Comparison of ENCODE assay signal across 9 mouse cellular contexts in the genomic region with DNA sequence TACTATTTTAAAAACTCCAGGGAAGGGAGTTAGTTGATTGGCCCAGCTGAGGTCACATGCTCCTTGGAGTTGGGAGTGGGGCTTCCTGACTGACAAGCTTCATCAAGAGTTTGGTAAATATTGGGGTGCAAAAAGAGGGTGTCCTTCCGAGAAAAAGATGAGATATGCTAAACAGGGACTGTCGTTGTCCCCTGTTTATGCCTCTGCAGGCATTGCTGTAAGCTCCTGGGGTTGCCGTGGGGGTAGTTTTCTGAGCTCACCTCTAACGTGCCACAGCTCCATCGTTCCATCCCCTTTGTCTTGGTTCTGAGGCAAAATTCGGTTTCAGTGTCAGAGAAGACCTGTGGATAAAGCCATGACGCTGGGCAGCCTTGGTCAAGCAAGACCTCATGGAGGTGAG. TPM values are rescaled to one million over a fixed set of nuclear protein-coding genes. Genes with fewer than 3 reads are reported as not detected.
DNase-seq lines count a peak whose midpoint lies in the region; ATAC-seq and TF ChIP-seq lines count a peak whose summit lies in the region.
"Had no signal": no experiment of that assay in that cellular context is flagged by ENCODE, and none has a peak within 500 bp of the region (broad histone marks: within the 10 kb centered on the region; RNA-seq: fewer than 3 reads in every experiment).

A gene (plus strand): TSS at position 301 of the 400 bp plus-strand sequence.

- H3K27ac ChIP-seq in lung, postnatal 0 days (ENCODE audit: low read length) = no peak within 1 kb of the TSS
- no peak within 1 kb of the TSS for H3K27ac ChIP-seq in forebrain, embryonic 10.5 days
- no peak within 1 kb of the TSS for H3K27ac ChIP-seq in hindbrain, embryonic 16.5 days (ENCODE audit: low read depth, low read length)
- no peak within 1 kb of the TSS for H3K27ac ChIP-seq in midbrain, embryonic 14.5 days (replicated peaks; ENCODE audit: low read depth, low read length)

- no peak for DNase-seq in lung, postnatal 0 days (ENCODE audit: low spot score)
- DNase-seq in lung, postnatal 36 days = no peak
- DNase-seq in forebrain, embryonic 10.5 days (ENCODE audit: extremely low spot score, low spot score) = no peak
- no peak for DNase-seq in midbrain, embryonic 14.5 days
- DNase-seq in cerebellum, postnatal 4 days (ENCODE audit: low spot score in 2 of 2) = no peak
- DNase-seq in retina, embryonic 14.5 days (ENCODE audit: low spot score) = no peak
- no peak for DNase-seq in lung, adult 18-20 months

- no peaks in the 10 kb centered on the region for H3K4me1 ChIP-seq in lung, postnatal 0 days (ENCODE audit: insufficient read depth, low read depth, low read length)
- H3K4me1 ChIP-seq in forebrain, embryonic 10.5 days = peaks cover 6% of the 10 kb centered on the region
- H3K4me1 ChIP-seq in hindbrain, embryonic 16.5 days (ENCODE audit: control insufficient read depth, insufficient read depth, low read depth, low read length) = peaks cover 3% of the 10 kb centered on the region
- H3K4me1 ChIP-seq in midbrain, embryonic 14.5 days (ENCODE audit: control insufficient read depth, insufficient read depth, low read length) = no peaks in the 10 kb centered on the region

- H3K4me3 ChIP-seq in lung, postnatal 0 days (ENCODE audit: low read depth, low read length) = no peak within 1 kb of the TSS
- H3K4me3 ChIP-seq in forebrain, embryonic 10.5 days = no peak within 1 kb of the TSS
- no peak within 1 kb of the TSS for H3K4me3 ChIP-seq in hindbrain, embryonic 16.5 days (ENCODE audit: low read length)
- H3K4me3 ChIP-seq in midbrain, embryonic 14.5 days (replicated peaks; ENCODE audit: low read depth, low read length) = no peak within 1 kb of the TSS
- H3K4me3 ChIP-seq: myocyte had no signal

- no peaks in the 10 kb centered on the region for H3K27me3 ChIP-seq in lung, postnatal 0 days (replicated peaks; ENCODE audit: insufficient read depth, low read length)
- H3K27me3 ChIP-seq in forebrain, embryonic 10.5 days (ENCODE audit: poor library complexity, severe bottlenecking) = no peaks in the 10 kb centered on the region
- no peaks in the 10 kb centered on the region for H3K27me3 ChIP-seq in hindbrain, embryonic 16.5 days (replicated peaks; ENCODE audit: control insufficient read depth, insufficient read depth, low read length)
- no peaks in the 10 kb centered on the region for H3K27me3 ChIP-seq in midbrain, embryonic 14.5 days (ENCODE audit: control insufficient read depth, insufficient read depth, low read length)

- 75% methylated on average over 7 of the region's 7 CpGs for WGBS in lung, postnatal 0 days
- 83% methylated on average over 7 of the region's 7 CpGs for WGBS in forebrain, embryonic 10.5 days
- WGBS in hindbrain, embryonic 16.5 days = 84% methylated on average over 7 of the region's 7 CpGs
- WGBS in midbrain, embryonic 14.5 days = 88% methylated on average over 7 of the region's 7 CpGs

- H3K36me3 ChIP-seq in lung, postnatal 0 days (ENCODE audit: insufficient read depth, low read length) = no peaks in the 10 kb centered on the region
- no peaks in the 10 kb centered on the region for H3K36me3 ChIP-seq in forebrain, embryonic 10.5 days (replicated peaks)
- no peaks in the 10 kb centered on the region for H3K36me3 ChIP-seq in hindbrain, embryonic 16.5 days (ENCODE audit: control insufficient read depth, insufficient read depth, low read length)
- no peaks in the 10 kb centered on the region for H3K36me3 ChIP-seq in midbrain, embryonic 14.5 days (ENCODE audit: control insufficient read depth, insufficient read depth, low read length)

- H3K9ac ChIP-seq in lung, postnatal 0 days (replicated peaks; ENCODE audit: low read depth) = no peak within 1 kb of the TSS
- no peak within 1 kb of the TSS for H3K9ac ChIP-seq in hindbrain, embryonic 16.5 days (ENCODE audit: low read depth, low read length)
- no peak within 1 kb of the TSS for H3K9ac ChIP-seq in midbrain, embryonic 14.5 days (replicated peaks; ENCODE audit: low read length)

- no peak for ATAC-seq in lung, postnatal 0 days
- no peak for ATAC-seq in hindbrain, embryonic 16.5 days
- no peak for ATAC-seq in midbrain, embryonic 14.5 days (ENCODE audit: low FRiP score, low TSS enrichment)

- TF ChIP-seq EP300 in lung, postnatal 0 days (IDR thresholded peaks at IDR 0.05) = no peak

- H3K4me2 ChIP-seq in lung, postnatal 0 days (replicated peaks; ENCODE audit: low read depth, low read length) = no peak within 1 kb of the TSS
- H3K4me2 ChIP-seq in hindbrain, embryonic 16.5 days (ENCODE audit: low read length) = no peak within 1 kb of the TSS
- no peak within 1 kb of the TSS for H3K4me2 ChIP-seq in midbrain, embryonic 14.5 days (ENCODE audit: low read length)

- no peaks in the 10 kb centered on the region for H3K9me3 ChIP-seq in lung, postnatal 0 days (ENCODE audit: low read length)
- no peaks in the 10 kb centered on the region for H3K9me3 ChIP-seq in forebrain, embryonic 10.5 days
- H3K9me3 ChIP-seq in hindbrain, embryonic 16.5 days (ENCODE audit: control insufficient read depth, low read length) = no peaks in the 10 kb centered on the region
- no peaks in the 10 kb centered on the region for H3K9me3 ChIP-seq in midbrain, embryonic 14.5 days (ENCODE audit: control insufficient read depth, low read length)

- no peak for TF ChIP-seq CTCF in lung, postnatal 0 days (IDR thresholded peaks at IDR 0.05)

RNA-seq across cellular contexts. Expression of the gene that starts here (rescaled TPM):
- 13.7 and 14.7 TPM in 2 replicates for polyA plus RNA-seq in lung, postnatal 0 days (2015; fragmentation: Nextera tagmentation; extraction: Ambion mirVana)
- 49.6 and 50.8 TPM in 2 replicates for polyA plus RNA-seq in forebrain, embryonic 10.5 days (2016; fragmentation: Nextera tagmentation; extraction: Ambion mirVana)
- 44.8 and 53.0 TPM in 2 replicates for polyA plus RNA-seq in hindbrain, embryonic 16.5 days (2015; fragmentation: Nextera tagmentation; extraction: Ambion mirVana)
- 41.7 and 62.2 TPM in 2 replicates for polyA plus RNA-seq in midbrain, embryonic 14.5 days (2014; fragmentation: Nextera tagmentation; extraction: Ambion mirVana)
